Mouse (Mus musculus): Measurements from ENCODE around the gene Nup214.

Gene Nup214

GRCm38 (mm10) chr2:32068811-32069607 lies 94.8 kb downstream of the Nup214 start:
- no peak for DNase-seq (ENCODE audit: extremely low read depth, low read depth)

- DNase-seq (ENCODE audit: extremely low read depth, low read depth): no peak
Measured at GRCm38 (mm10) chr2:32070747-32071146, 96.5 kb downstream of the Nup214 start.

GRCm38 (mm10) chr2:32074404-32074803 lies 100.2 kb downstream of the Nup214 start:
- no peak for DNase-seq (ENCODE audit: extremely low read depth, low read depth)

DNA sequence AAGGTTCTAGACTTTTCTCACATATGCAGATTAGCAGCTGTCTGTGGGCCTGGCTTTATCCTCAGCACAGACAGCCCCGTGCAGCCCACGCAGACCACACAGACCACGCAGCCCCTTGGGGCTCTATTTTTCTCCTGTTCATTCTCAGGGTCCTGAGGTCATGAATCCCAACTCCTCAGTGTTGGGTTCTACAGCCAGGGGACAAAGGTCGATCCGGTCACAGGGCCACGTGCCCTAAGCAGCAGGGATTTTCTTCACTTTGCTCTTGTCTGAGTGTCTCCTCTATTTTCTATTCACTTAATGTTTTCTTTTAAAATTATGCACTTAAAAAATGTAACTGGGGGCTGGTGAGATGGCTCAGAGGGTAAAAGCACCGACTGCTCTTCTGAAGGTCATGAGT lies 101.1 kb downstream of the Nup214 start:
- DNase-seq (ENCODE audit: extremely low read depth, low read depth): no peak

GRCm38 (mm10) chr2:32077744-32078143 lies 103.5 kb downstream of the Nup214 start:
- DNase-seq (ENCODE audit: extremely low read depth, low read depth): no peak

- no peak for DNase-seq (ENCODE audit: extremely low read depth, low read depth)
Measured at GRCm38 (mm10) chr2:32078522-32078921, 104.3 kb downstream of the Nup214 start.

DNA sequence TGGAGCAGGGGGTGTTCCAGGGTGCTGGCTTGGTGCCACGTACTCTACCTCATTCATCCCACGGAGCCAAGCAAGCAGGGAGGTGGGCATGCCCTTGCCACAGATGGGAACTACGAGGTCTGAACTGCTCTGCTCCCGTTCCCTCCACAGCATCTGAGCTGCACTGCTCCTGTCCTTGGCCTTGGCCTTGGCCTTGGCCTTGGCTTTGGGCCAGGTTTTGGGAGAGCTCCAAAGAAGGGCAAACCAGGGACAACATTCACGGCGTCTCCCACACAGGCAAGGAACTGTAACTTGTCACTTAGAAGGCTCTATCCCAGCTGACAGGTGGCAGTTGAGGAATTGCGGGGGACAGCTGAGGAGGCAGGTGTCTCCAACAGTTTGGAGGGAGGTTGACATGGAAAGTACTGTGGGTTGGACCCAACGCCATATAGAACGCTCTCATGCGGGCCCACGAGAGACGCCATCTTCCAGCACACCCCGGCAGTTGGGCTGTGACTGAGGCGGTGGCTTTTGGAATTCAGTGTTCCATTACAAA lies 105.0 kb downstream of the Nup214 start:
- no peak for DNase-seq (ENCODE audit: extremely low read depth, low read depth)

DNA sequence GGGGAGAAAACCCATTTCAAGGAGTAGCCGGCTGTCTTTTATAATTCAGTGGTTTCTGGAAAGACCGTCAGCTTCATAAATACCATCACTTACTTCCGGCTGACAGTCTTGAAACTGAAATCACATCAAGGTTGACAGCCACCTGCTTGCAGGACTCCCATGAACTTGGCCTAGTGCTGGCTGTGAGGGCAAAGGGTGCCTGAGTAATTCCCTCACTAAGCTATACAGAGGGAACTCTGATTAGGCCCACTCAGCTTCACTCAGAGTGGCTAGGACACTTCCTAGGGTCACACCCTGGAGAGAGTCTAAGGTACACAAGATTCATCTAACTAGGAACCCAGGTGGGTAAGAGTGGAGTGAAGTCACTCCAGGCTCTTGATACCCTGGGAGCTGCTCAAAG lies 106.4 kb downstream of the Nup214 start:
- DNase-seq (ENCODE audit: extremely low read depth, low read depth): no peak

- no peak for DNase-seq (ENCODE audit: extremely low read depth, low read depth)
Measured at GRCm38 (mm10) chr2:32081296-32081929, 107.2 kb downstream of the Nup214 start.

DNA sequence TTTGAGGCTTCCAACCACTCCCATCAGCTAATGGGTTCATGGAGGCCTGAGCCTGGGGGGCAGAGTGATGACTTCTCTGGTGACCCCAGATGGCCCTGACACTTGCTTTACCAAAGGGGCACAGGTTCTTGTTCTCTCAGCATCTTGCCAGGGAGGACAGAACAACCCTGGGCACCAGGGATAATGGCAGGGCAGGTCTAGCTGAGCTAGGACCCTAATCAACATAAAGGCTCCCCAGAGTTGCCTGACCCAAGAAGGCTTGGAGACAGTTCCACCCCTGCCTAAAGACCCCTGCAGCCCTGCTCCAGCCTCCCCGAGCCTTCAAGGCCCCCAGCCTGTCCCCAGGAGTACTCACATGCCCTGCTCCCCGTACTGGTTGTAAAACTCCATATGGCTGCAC lies 108.0 kb downstream of the Nup214 start:
- DNase-seq (ENCODE audit: extremely low read depth, low read depth): no peak

DNA sequence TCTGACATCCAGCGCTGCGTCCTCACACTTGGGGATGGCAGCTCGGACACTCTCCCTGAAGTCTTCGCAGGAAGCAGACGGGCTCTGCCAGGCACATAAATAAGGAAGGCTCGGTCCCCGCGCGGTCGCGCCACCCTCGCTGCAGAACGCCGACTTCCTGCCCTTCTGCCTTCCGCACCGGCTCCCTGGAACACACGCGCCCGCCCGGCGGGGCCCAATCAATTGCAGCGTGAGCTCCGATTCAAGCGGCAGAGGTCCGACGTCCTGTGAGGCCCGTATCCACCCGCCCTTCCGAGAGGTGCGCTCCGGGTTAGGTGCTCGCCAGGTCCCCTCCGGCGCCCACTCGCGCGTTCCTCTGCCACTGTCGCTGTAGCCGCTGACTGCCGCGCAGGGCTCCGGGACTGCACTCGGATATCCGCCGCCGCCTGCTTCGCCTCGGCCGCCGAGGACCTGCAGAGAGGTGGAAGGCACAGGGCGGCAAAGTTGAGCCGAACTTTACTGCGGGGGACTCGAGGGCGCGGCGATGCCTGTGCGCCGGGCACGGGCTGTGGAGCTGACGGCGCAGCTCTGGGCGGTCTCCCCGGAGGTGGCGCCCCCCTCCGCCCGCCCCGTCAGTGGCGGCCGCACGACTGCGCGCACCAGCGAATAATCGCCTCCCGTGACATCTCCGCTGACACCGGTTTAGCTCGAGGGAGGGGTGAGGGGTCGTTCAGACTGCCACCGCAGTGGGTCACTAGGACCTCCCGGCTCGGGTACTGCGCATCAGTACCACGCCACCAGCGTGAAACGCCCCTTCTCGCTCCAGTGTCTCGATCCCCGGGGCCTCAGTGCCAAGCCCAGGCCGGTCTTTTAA lies 109.1 kb downstream of the Nup214 start:
- no peak for DNase-seq (ENCODE audit: extremely low read depth, low read depth)

GRCm38 (mm10) chr2:32084111-32084871 lies 110.1 kb downstream of the Nup214 start, which contains the start of gene Fam78a:
Gene Fam78a, minus strand, starts transcription at chr2:32084857.
- DNase-seq (ENCODE audit: extremely low read depth, low read depth): no peak

- no peak for DNase-seq (ENCODE audit: extremely low read depth, low read depth)
Measured at GRCm38 (mm10) chr2:32084872-32085199, 110.6 kb downstream of the Nup214 start.

GRCm38 (mm10) chr2:32085231-32085630 lies 111.0 kb downstream of the Nup214 start:
- DNase-seq (ENCODE audit: extremely low read depth, low read depth): no peak

GRCm38 (mm10) chr2:32087606-32088005 lies 113.4 kb downstream of the Nup214 start:
- no peak for DNase-seq (ENCODE audit: extremely low read depth, low read depth)

DNA sequence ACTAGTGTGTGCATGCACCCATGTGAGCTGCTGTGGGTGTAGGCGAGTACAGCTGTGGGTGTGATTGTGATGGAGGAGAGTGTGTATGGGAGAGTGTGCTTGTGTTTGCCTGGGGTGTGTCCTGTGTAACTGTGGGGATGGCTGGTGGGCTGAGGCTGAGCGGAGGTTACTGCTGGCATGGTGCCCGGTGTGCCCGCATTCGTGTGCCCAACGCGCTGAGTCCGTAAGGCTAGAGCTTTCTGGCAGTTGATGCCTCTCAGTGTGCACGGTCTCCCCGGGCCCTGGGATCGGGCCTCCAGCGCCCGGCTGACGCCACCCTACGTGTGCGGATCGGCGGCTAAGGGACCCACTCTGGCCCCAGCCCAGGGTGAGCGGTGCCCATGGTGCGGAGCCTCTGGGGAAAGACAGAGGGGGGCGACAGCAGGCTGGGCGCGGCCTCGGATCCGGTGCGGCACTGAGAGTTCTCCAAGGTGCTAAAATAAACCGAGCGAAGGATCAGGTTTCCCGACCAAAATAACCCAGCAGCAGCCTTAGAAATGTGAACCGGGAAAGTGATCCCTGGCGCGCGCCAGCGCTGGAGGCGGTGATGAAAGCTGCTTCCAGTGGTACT lies 114.2 kb downstream of the Nup214 start:
- DNase-seq (ENCODE audit: extremely low read depth, low read depth): no peak

DNA sequence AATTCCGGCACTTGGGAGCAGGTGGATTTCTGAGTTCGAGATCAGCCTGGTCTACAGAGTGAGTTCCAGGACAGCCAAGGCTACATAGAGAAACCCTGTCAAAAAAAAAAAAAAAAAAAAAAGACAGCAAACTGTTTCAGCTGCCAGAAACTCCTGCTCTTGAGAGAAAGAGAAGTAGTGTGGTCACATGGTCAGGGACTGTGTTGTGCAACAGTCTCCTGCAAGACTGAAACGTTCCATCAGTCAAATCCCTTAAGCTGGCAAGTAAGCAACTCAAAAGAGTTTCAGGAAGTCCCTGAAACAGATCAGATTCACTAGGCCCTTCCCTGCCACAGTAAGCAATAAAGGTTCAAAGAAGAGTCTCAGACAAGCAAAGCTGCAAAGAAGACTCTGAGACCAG lies 115.4 kb downstream of the Nup214 start:
- DNase-seq (ENCODE audit: extremely low read depth, low read depth): no peak

DNA sequence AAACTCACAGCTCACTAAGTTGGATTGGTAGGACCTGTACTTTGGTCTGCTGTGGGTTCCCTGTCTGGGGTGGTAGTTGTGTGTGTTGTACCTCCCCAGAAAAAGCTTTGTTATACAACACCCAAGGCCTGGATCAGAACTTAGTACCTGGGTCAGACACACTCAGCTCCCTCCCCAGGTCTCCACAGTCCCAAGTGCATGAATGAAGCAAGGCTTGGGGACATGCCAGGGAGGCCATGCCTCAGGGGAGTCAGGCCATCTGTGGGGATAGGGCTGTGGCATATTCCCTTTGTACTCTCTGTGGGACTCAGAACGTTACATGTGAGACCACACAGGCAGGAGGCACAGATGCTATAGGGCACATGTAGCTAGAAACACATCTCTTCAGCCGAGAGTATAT lies 115.9 kb downstream of the Nup214 start:
- DNase-seq (ENCODE audit: extremely low read depth, low read depth): no peak

GRCm38 (mm10) chr2:32091956-32092355 lies 117.7 kb downstream of the Nup214 start:
- DNase-seq (ENCODE audit: extremely low read depth, low read depth): no peak

DNA sequence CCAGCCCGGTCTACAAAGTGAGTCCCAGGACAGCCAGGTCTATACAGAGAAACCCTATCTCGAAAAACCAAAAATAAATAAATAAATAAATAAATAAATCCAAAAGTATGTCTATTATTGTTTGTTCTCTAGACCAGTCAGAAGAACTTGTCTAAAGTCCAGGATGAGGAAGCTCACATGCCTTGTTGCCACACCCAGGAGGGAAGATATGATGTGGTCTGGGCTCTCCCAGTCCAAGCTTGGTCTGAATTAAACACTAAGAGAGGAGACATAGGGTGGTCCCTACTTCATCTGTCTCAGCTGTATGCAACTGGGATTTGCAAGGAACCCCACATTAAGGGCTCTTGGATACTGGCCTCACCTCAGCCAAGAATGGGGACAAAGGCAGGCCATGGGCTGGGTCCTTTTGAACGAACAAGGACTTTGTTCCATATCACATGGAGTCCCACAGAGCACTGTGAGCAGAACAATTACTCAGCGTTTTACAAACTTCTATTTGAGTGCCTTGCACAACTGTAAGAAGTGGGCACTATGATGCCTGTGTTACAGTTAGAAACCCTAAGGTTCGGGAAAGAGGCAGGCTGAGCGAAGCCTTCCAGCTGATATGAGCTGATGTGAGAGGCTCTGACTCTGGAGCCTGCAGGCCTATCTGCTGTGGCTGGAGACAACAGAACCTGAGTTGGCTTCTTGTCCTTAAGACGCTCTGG lies 119.9 kb downstream of the Nup214 start:
- DNase-seq (ENCODE audit: extremely low read depth, low read depth): peak; percentile 44

Data from MEL-GATA-1-ER (cell line).